Mouse (Mus musculus) limb, embryonic 10.5 days (tissue): ENCODE data around the gene Tgif2. TPM values are rescaled to one million over a fixed set of nuclear protein-coding genes. Genes with fewer than 3 reads are reported as not detected.
"Not testable (repeated sequence)": the region's sequence is repeated elsewhere in the genome, so short reads cannot be mapped to it uniquely, and the experiment has no call there.

Experiments used
- DNase-seq: peaks from one replicate; pipeline ENCODE4 v3.0.0-alpha.2; 2017; ENCODE audit warnings: low spot score
- H3K27ac ChIP-seq: fragments of 300-500 bp; sonication (generic); 2 replicates; pipeline ENCODE4 v1.5.1; 2016; ENCODE audit warnings: mild to moderate bottlenecking
- H3K27me3 ChIP-seq: fragments of 300-500 bp; sonication (generic); 2 replicates; pipeline ENCODE4 v1.6.1; 2016; ENCODE audit warnings: low read depth, mild to moderate bottlenecking; ENCODE audit not compliant: poor library complexity, severe bottlenecking
- H3K36me3 ChIP-seq: fragments of 300-500 bp; sonication (generic); 2 replicates; pipeline ENCODE4 v1.6.1; 2016; ENCODE audit warnings: mild to moderate bottlenecking, moderate library complexity
- H3K4me1 ChIP-seq: fragments of 300-500 bp; sonication (generic); 2 replicates; pipeline ENCODE4 v1.6.1; 2016
- H3K4me3 ChIP-seq: fragments of 300-500 bp; sonication (generic); 2 replicates; pipeline ENCODE4 v1.5.1; 2016; ENCODE audit warnings: mild to moderate bottlenecking, moderate library complexity
- H3K9me3 ChIP-seq: fragments of 300-500 bp; sonication (generic); replicated peaks from 2 replicates; pipeline ENCODE4 v1.6.1; 2016; ENCODE audit warnings: mild to moderate bottlenecking
- WGBS: fragments of 180-500 bp; shearing (Covaris S2); methylation state at CpG from one replicate; pipeline ENCODE4 v1.1.7; 2016; 5-methylcytosine and 5-hydroxymethylcytosine counted together
- polyA plus RNA-seq: library from polyadenylated mRNA; unstranded; fragments of >200 nt; fragmentation: Nextera tagmentation; extraction: Ambion mirVana; gene quantifications from 2 replicates; pipeline ENCODE4 v1.2.1, GENCODE M21; 2016

The Tgif2 gene
- polyA plus RNA-seq, 1 experiment from 2014 or later, result 104 TPM

DNA sequence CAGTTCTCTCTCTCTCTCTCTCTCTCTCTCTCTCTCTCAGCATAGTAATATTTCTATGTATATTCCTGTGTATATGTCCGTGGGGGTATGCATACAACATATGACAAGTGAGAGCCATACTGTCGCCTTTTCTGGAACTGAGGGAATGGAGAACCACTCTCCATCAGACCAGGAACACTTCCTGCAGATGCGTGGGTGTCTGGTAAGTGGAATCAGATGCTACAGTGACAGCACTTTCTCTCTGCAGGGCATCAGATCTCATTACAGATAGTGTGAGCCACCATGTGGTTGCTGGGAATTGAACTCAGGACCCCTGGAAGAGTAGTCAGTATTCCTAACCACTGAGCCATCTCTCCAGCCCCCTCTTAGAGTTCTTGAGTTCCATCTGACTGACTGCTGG, 48.7 kb downstream of the Tgif2 start:
- Histone ChIP-seq H3K36me3 (no peaks in the 10 kb centered on the region), H3K9me3 (no peaks in the 10 kb centered on the region), H3K27ac (no peak overlapping the region), H3K27me3 (no peaks in the 10 kb centered on the region), H3K4me3 (no peak overlapping the region), H3K4me1 (peaks cover 24% of the 10 kb centered on the region)
- 75% methylated on average over 3 of the region's 3 CpGs for WGBS
- DNase-seq, result no peak

DNA sequence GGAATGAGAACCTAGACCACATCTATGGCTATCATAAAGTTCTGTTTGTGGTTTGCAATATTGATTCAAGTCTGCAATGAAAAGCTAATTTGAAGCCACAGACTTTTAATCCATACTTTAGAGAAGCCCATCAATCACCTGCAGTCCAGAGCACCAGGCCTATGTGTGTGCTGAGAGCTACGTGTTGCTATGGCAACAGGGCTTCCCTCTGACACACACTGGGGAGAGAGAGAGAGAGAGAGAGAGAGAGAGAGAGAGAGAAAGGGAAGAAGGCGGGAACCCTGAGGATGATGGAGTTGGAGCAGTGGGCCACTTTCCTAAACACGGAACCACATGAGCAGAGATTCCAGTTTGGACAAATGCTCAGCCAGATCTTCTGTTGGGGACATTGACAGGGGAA, 52.4 kb downstream of the Tgif2 start:
- Histone ChIP-seq H3K27ac (no peak overlapping the region), H3K27me3 (no peaks in the 10 kb centered on the region), H3K9me3 (no peaks in the 10 kb centered on the region), H3K4me3 (no peak overlapping the region), H3K36me3 (no peaks in the 10 kb centered on the region), H3K4me1 (peaks cover 6% of the 10 kb centered on the region; the same call in 1 of the 2 replicates)
- WGBS, result 52% methylated on average over 3 of the region's 3 CpGs
- DNase-seq, result no peak

DNA sequence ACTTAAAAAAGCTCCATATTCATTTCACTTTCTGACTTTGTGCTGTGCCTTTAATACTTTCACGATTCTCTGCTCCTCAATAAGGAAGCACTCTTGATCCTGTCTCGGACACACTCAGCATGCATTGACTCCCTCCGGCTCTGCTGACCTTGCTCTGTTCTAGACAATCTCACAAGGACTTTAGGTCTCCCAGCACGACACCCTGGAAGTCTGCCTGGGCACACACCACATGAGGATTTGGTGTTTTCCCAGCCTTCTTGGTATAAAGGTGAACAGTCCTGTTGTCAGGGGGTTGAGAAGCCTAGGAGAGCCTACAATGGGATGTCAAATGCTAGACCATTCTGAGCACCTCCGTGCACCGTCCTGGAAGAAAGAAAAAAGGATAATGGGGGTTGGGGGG, 53.0 kb downstream of the Tgif2 start:
- Histone ChIP-seq H3K27me3 (no peaks in the 10 kb centered on the region), H3K4me1 (peaks cover 6% of the 10 kb centered on the region; the same call in 1 of the 2 replicates), H3K9me3 (no peaks in the 10 kb centered on the region), H3K27ac (no peak overlapping the region), H3K36me3 (no peaks in the 10 kb centered on the region), H3K4me3 (no peak overlapping the region)
- 84% methylated on average over 6 of the region's 6 CpGs for WGBS
- no peak for DNase-seq

DNA sequence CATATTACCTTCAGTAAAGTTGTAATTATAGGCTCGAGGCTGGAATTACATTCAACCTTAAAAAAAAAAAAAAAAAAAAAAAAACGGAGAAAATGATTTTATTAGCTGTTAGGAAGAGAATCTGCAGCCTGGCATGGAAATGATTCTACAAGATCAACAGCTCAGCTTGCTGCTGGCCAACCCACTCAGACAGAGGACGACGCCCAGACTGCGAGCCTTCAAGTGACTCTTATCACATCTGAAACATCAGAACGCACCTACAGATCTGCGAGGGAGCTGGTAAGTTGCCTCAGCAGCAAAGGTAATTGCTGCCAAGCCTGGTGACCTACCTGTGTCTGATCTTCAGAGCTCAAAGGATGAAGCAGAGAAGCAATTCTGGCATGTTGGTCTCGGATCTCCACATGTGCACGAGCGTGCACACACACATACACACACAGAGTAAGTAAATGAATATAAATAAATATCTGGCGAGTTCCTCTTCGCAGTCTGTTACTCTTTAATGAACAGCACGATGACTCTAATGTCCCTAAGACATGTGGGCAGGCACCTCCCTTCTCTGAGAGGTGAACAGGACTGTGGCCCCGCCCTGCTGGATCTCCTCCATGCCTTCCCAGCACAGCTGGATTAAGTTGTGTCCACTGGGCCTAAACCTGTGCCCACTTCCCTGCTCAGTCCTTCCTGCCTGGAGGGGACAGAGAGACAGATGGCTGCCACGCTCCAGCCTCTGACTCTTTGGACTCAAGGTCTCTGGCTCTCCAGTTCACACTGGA, 54.9 kb downstream of the Tgif2 start:
- Histone ChIP-seq H3K4me1 (peaks cover 6% of the 10 kb centered on the region; the same call in 1 of the 2 replicates), H3K27ac (no peak overlapping the region), H3K4me3 (no peak overlapping the region), H3K27me3 (no peaks in the 10 kb centered on the region), H3K9me3 (no peaks in the 10 kb centered on the region), H3K36me3 (no peaks in the 10 kb centered on the region)
- DNase-seq, result no peak
- WGBS, result 87% methylated on average over 15 of the region's 15 CpGs

DNA sequence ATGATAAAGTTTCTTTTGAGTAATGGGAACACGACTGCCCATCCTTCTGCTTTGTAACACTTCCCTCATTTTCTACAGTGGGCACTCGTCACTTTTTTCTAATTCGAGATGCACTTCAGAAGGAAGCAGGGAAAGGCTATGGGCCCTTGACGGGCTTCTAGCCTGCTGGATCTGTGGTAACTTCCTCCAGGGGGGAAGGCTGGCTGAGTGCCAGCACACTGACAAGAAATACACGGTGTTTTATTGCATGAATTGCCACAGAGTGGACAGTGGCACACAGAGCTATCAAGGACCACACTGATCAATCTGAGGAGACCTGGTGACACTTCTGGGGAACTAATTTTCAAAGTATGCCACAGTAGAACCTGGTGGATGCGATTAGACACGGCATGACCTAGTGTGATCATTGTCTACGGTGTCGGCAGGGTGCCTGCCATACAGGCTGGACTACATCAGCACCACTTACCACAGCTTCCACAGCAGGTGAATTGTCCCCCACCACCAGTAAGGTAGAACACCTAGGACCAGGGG, 56.6 kb downstream of the Tgif2 start:
- 85% methylated on average over 9 of the region's 9 CpGs for WGBS
- H3K36me3 ChIP-seq, result no peaks in the 10 kb centered on the region
- H3K9me3 ChIP-seq, result no peaks in the 10 kb centered on the region
- no peak overlapping the region for H3K4me3 ChIP-seq
- no peak overlapping the region for H3K27ac ChIP-seq
- H3K27me3 ChIP-seq, result no peaks in the 10 kb centered on the region
- peaks cover 6% of the 10 kb centered on the region; the same call in 1 of the 2 replicates for H3K4me1 ChIP-seq
- DNase-seq, result no peak

DNA sequence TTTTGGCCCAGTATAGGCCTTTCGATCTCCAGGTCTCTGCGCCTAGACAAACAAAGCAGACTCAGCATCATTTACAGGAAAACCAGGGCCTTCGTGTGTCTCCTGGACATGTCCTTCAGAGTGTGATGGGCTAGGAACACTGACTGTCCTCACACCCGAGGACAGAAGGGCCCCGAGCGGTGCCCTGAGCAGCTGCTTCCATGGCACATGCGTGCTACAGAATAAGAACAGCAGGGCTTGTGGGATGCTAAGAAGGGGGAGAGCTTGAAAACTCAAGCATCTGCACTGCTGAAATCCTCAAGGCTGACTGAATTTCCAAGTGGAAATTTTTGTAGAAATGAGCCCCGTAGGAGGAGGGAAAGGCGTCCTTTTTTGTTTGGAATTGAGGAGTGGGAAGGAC, 57.2 kb downstream of the Tgif2 start:
- H3K27ac ChIP-seq, result no peak overlapping the region
- no peak for DNase-seq
- no peaks in the 10 kb centered on the region for H3K27me3 ChIP-seq
- no peak overlapping the region for H3K4me3 ChIP-seq
- no peaks in the 10 kb centered on the region for H3K36me3 ChIP-seq
- H3K9me3 ChIP-seq, result no peaks in the 10 kb centered on the region
- peaks cover 5% of the 10 kb centered on the region; the same call in 1 of the 2 replicates for H3K4me1 ChIP-seq
- 91% methylated on average over 9 of the region's 9 CpGs for WGBS

DNA sequence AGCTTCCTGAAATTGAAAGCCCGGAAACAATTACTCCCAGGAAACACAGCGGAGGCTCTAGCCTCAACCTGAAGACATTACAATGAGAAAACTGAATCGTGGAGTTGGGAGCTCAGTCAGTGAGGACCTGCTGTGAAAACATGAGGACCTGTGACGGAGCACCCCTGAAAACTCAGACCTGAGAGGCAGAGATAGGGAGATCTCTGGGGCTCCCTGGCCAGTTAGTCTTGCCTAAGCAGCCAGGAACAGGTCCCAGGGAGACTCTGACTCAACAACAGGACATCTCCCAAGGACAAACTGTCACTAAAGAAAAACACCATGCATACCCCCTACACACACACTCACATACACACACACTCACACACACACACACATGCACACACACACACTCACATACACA, 58.6 kb downstream of the Tgif2 start:
- 81% methylated on average over 4 of the region's 4 CpGs for WGBS
- DNase-seq, result no peak
- Histone ChIP-seq H3K36me3 (no peaks in the 10 kb centered on the region), H3K4me3 (no peak overlapping the region), H3K27ac (no peak overlapping the region), H3K27me3 (no peaks in the 10 kb centered on the region), H3K4me1 (no peaks in the 10 kb centered on the region), H3K9me3 (no peaks in the 10 kb centered on the region)

DNA sequence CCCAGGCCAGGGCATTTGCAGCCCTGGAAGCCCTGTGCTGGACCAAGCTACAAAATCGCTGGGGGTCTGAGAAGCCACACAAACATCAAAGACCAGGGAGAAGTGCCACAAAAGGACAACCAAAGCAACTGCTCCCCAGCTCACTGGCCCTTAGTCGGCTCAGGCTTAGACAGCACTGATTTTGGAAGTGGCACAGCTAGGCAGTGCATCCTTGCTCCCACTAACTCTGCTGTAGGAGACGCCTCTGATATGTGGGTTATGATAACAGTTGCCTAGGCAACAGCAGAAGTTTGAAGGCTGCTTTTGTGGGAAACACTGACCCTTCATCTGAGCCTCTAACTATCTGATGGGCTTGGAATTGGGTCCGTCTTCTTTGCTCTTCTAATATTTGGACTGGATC, 59.4 kb downstream of the Tgif2 start:
- DNase-seq, result no peak
- Histone ChIP-seq H3K9me3 (no peaks in the 10 kb centered on the region), H3K27ac (no peak overlapping the region), H3K4me1 (no peaks in the 10 kb centered on the region), H3K36me3 (no peaks in the 10 kb centered on the region), H3K27me3 (no peaks in the 10 kb centered on the region), H3K4me3 (no peak overlapping the region)
- WGBS, result 81% methylated on average over 4 of the region's 4 CpGs

DNA sequence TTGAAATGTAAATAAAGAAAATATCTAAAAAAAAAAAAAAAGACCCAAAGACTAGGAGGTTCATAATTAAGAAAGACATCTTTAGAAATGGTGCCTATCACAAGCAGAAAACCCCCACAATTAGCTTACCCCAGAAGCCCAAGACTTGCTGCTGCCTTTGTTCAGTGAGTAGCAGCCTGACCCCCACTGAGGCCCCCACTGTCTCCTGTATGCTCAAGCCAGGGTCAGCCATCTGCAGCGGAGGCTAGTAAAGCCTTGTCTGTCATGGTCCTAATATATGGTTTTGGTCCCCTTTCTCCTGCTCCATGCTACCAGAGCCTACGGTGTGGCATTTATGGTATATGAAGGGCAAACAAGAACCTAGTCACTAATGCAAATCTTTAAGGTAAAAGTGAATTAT, 61.5 kb downstream of the Tgif2 start:
- 86% methylated on average over 2 of the region's 2 CpGs for WGBS
- no peak for DNase-seq
- Histone ChIP-seq H3K4me3 (no peak overlapping the region), H3K27me3 (no peaks in the 10 kb centered on the region), H3K9me3 (no peaks in the 10 kb centered on the region), H3K36me3 (no peaks in the 10 kb centered on the region), H3K27ac (no peak overlapping the region), H3K4me1 (peaks cover 13% of the 10 kb centered on the region)

DNA sequence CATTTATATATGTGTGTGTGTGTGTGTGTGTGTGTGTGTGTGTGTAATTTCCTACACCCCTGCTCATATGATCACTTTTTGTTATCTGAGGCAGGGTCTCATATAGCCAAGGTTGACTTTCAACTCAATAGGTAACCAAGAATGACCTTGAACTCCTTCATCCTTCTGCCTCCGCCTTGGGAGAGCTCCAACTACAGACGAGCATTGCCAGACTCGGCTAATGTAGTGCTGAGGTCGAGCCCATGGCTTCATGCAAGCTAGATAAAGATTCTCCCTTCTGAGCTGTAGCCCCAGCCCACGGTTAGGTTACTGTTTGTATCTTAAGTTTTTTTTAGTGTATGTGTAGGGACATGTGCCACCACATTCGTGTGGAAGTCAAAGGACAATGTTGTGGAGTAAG, 62.1 kb downstream of the Tgif2 start:
- DNase-seq, result no peak
- Histone ChIP-seq H3K27me3 (no peaks in the 10 kb centered on the region), H3K4me1 (peaks cover 13% of the 10 kb centered on the region), H3K4me3 (no peak overlapping the region), H3K27ac (no peak overlapping the region), H3K36me3 (no peaks in the 10 kb centered on the region), H3K9me3 (no peaks in the 10 kb centered on the region)
- 84% methylated on average over 6 of the region's 6 CpGs for WGBS

DNA sequence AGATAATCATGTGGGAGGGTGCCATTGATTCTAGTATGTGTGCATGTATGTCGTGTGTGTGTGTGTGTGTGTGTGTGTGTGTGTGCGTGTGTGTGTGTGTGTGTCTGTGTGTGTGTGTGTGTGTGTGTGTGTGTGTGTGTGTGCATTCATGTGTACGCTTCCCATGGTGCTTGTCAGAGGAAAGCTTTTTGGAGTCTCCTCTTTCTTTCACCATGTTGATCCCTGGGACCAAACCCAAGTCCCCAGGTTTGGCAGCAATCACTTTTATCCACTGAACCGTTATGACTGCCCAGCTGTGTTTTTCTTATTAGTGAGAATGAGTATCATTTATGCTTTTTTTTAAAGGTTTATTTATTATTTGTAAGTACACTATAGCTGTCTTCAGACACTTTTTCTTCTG, 62.6 kb downstream of the Tgif2 start:
- DNase-seq, H3K36me3 ChIP-seq, H3K9me3 ChIP-seq, H3K27ac ChIP-seq, H3K4me3 ChIP-seq, H3K27me3 ChIP-seq: not testable (repeated sequence)
- H3K4me1 ChIP-seq, result peaks cover 13% of the 10 kb centered on the region
- WGBS, result 80% methylated on average over 4 of the region's 4 CpGs

DNA sequence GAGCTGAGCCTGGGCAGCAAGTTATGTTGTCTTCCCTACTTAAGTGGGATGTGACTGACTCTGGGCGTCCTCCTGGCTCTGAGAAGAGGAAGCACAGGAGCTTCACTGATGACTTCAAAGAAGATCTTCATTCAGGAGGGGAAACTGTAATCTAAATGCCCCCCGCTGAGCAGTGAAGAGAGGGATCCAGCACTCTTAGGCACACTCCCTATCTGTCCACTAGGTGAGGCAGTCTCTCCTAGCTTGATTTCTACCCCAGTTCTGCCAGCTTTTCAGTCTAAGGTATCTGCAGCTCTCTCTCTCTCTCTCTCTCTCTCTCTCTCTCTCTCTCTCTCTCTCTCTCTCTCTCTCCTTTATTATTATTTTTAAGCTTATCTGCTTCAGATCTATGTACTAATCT, 63.6 kb downstream of the Tgif2 start:
- Histone ChIP-seq H3K4me1 (peaks cover 13% of the 10 kb centered on the region), H3K9me3 (no peaks in the 10 kb centered on the region), H3K36me3 (no peaks in the 10 kb centered on the region), H3K27me3 (no peaks in the 10 kb centered on the region), H3K4me3 (no peak overlapping the region), H3K27ac (no peak overlapping the region)
- WGBS, result 17% methylated on average over 2 of the region's 2 CpGs
- DNase-seq, result no peak
